Mouse (Mus musculus) testis, adult 2 months (tissue): ENCODE measurements around the gene Rps28. TPM values are rescaled to one million over a fixed set of nuclear protein-coding genes. Genes with fewer than 3 reads are reported as not detected.
"Not testable (repeated sequence)": the region's sequence is repeated elsewhere in the genome, so short reads cannot be mapped to it uniquely, and the experiment has no call there.

ENCODE experiments used
- H3K27ac ChIP-seq: fragments of 200-500 bp; 2 replicates; pipeline ENCODE4 v1.5.1; 2012; ENCODE audit warnings: low read depth, low read length; ENCODE audit not compliant: control insufficient read depth, insufficient read depth
- H3K27me3 ChIP-seq: fragments of 200-500 bp; 2 replicates; pipeline ENCODE4 v1.6.1; 2012; ENCODE audit warnings: mild to moderate bottlenecking, low read length, moderate library complexity; ENCODE audit not compliant: control insufficient read depth, insufficient read depth
- H3K36me3 ChIP-seq: fragments of 200-500 bp; 2 replicates; pipeline ENCODE4 v1.6.1; 2012; ENCODE audit warnings: mild to moderate bottlenecking, low read length; ENCODE audit not compliant: control insufficient read depth, insufficient read depth
- H3K4me1 ChIP-seq: fragments of 200-500 bp; 2 replicates; pipeline ENCODE4 v1.6.1; 2012; ENCODE audit warnings: low read length; ENCODE audit not compliant: control insufficient read depth, insufficient read depth
- H3K4me3 ChIP-seq: fragments of 200-500 bp; 2 replicates; pipeline ENCODE4 v1.5.1; 2012; ENCODE audit warnings: low read depth, mild to moderate bottlenecking, low read length, moderate library complexity, mixed read lengths; ENCODE audit not compliant: control insufficient read depth
- CTCF ChIP-seq: fragments of 200-500 bp; IDR thresholded peaks from 2 replicates; pipeline ENCODE4 v1.5.1; 2012; ENCODE audit warnings: low read depth, mild to moderate bottlenecking, inconsistent platforms, low read length, moderate library complexity; ENCODE audit not compliant: control insufficient read depth, insufficient read depth, insufficient replicate concordance
- POLR2A ChIP-seq: fragments of 200-500 bp; IDR thresholded peaks from 2 replicates; pipeline ENCODE4 v1.6.1; 2012; ENCODE audit warnings: low read depth, mild to moderate bottlenecking, inconsistent platforms, low read length, moderate library complexity; ENCODE audit not compliant: control insufficient read depth
- polyA plus RNA-seq: library from polyadenylated mRNA; depleted of rRNA; stranded (reverse); fragments of >200 nt; gene quantifications from 2 replicates; pipeline ENCODE4 v1.2.3, GENCODE M21; 2012

Rps28 gene
- polyA plus RNA-seq, 1 experiment, result 716 TPM

DNA sequence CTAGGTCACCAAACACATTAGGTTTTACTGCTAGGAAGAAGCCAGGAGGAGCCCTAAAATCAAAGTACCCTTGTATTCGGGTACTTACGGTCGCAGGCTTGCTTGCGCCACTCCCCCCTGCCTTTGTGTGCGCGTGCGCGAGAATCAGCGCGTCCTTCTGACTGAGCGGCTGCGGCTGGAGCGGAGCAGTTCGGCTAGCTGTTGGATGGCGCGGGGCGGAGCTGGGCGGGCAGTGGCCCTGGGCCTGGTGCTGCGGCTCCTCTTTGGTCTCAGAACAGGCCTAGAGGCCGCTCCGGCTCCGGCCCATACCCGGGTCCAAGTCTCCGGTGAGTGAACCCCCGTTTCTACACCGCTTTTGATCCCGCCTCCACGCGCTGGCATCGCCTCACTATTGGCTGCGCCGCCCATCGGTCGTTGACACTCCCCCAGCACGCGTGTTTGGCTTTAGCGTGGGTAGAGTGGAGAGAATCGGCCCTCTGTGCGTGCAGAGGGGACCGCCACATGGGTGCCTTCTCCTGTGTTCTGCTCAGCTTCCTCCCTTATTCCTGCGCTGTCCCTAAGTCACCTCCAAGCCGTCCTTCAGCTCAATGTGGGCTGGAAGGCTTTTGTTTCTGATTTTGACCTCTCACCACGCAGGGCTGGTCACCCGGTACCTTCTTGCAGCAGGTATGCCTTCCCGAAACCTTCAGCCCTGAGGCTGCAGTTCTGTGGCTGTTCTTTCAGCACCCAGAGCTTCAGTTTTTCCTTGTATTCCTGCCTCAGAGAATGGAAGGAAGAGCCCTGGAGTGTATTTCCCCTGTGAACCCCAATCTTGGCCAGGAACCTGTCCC, 18.8 kb upstream of the Rps28 start, which contains the start of gene Cd320:
Gene Cd320, plus strand, starts transcription at position 126 of the 830 bp plus-strand sequence.
- peak within 1 kb of the TSS; percentile 97 for H3K4me3 ChIP-seq
- TF ChIP-seq POLR2A, result peak; percentile 97
- TF ChIP-seq CTCF, result no peak
- H3K36me3 ChIP-seq, result peaks cover 2% of the 10 kb centered on the region
- H3K27me3 ChIP-seq, result no peaks in the 10 kb centered on the region
- peak within 1 kb of the TSS; percentile 97 for H3K27ac ChIP-seq
- no peaks in the 10 kb centered on the region for H3K4me1 ChIP-seq

- no peaks in the 10 kb centered on the region for H3K27me3 ChIP-seq
- TF ChIP-seq CTCF (no peak), POLR2A (no peak)
- H3K4me3 ChIP-seq, result no peak overlapping the region
- peaks cover 2% of the 10 kb centered on the region; the same call in 1 of the 2 replicates for H3K4me1 ChIP-seq
- no peak overlapping the region for H3K27ac ChIP-seq
- peaks cover 4% of the 10 kb centered on the region for H3K36me3 ChIP-seq
These were observed 5.2 kb upstream of the Rps28 start for GRCm38 (mm10) chr17:33829561-33829960.

GRCm38 (mm10) chr17:33828892-33829291, 4.5 kb upstream of the Rps28 start:
- Histone ChIP-seq H3K27ac (no peak overlapping the region), H3K36me3 (peaks cover 4% of the 10 kb centered on the region), H3K4me3 (no peak overlapping the region), H3K27me3 (no peaks in the 10 kb centered on the region), H3K4me1 (peaks cover 2% of the 10 kb centered on the region; the same call in 1 of the 2 replicates)
- TF ChIP-seq POLR2A, result no peak
- TF ChIP-seq CTCF, result no peak

DNA sequence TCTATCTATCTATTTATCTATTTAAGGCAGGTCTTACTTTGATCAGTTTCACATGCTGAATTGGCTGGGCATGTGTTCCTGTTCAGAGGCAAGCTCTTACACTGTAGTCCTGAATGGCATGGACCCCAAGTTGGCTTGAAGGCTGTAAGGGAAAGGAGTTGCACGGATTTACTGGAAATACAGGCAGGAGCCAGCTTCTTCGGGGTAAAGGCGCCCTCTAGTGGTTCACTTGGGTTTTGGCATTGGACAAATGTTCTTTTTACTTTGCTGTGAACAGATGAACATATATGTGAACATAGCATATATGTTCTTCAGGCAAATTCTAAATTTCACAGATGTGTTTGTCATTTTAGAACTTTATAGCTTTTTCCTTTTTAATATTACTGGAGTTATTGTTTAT, 2.5 kb upstream of the Rps28 start:
- H3K27me3 ChIP-seq, result no peaks in the 10 kb centered on the region
- peaks cover 4% of the 10 kb centered on the region for H3K36me3 ChIP-seq
- no peak overlapping the region for H3K27ac ChIP-seq
- TF ChIP-seq POLR2A (no peak), CTCF (peak; percentile 28; the same call in 1 of the 2 replicates)
- H3K4me1 ChIP-seq, result peaks cover 2% of the 10 kb centered on the region; the same call in 1 of the 2 replicates
- no peak overlapping the region for H3K4me3 ChIP-seq

- no peaks in the 10 kb centered on the region for H3K27me3 ChIP-seq
- H3K4me1 ChIP-seq, result peaks cover 2% of the 10 kb centered on the region; the same call in 1 of the 2 replicates
- no peak for TF ChIP-seq POLR2A
- TF ChIP-seq CTCF, result no peak
- H3K36me3 ChIP-seq, result peaks cover 4% of the 10 kb centered on the region
- no peak overlapping the region for H3K27ac ChIP-seq
- H3K4me3 ChIP-seq, result peak overlapping the region; percentile 3; the same call in 1 of the 2 replicates
These were observed 1.1 kb upstream of the Rps28 start for GRCm38 (mm10) chr17:33825462-33825861.

- Histone ChIP-seq H3K27ac (peak overlapping the region; percentile 46; the same call in 1 of the 2 replicates), H3K4me3 (peak overlapping the region; percentile 98)
- not testable (repeated sequence) for H3K4me1 ChIP-seq, H3K27me3 ChIP-seq, H3K36me3 ChIP-seq
These were observed 602 bp upstream of the Rps28 start for GRCm38 (mm10) chr17:33824997-33825330.

GRCm38 (mm10) chr17:33823171-33823570, 1.2 kb downstream of the Rps28 start:
- H3K27ac ChIP-seq, result peak overlapping the region; percentile 15; the same call in 1 of the 2 replicates
- not testable (repeated sequence) for H3K36me3 ChIP-seq, H3K4me1 ChIP-seq, H3K27me3 ChIP-seq
- peak overlapping the region; percentile 98; the same call in 1 of the 2 replicates for H3K4me3 ChIP-seq

GRCm38 (mm10) chr17:33822436-33822959, 1.9 kb downstream of the Rps28 start:
- no peak overlapping the region for H3K4me3 ChIP-seq
- peaks cover 2% of the 10 kb centered on the region; the same call in 1 of the 2 replicates for H3K36me3 ChIP-seq
- no peak overlapping the region for H3K27ac ChIP-seq
- TF ChIP-seq CTCF, result no peak
- TF ChIP-seq POLR2A, result no peak
- peaks cover 11% of the 10 kb centered on the region for H3K4me1 ChIP-seq
- no peaks in the 10 kb centered on the region for H3K27me3 ChIP-seq
